Mouse (Mus musculus): ENCODE data around the gene Hipk2. TPM values are rescaled to one million over a fixed set of nuclear protein-coding genes. Genes with fewer than 3 reads are reported as not detected.

Hipk2 gene
- polyA plus RNA-seq, 1 experiment from 2014 or later = 25.8 TPM

DNA sequence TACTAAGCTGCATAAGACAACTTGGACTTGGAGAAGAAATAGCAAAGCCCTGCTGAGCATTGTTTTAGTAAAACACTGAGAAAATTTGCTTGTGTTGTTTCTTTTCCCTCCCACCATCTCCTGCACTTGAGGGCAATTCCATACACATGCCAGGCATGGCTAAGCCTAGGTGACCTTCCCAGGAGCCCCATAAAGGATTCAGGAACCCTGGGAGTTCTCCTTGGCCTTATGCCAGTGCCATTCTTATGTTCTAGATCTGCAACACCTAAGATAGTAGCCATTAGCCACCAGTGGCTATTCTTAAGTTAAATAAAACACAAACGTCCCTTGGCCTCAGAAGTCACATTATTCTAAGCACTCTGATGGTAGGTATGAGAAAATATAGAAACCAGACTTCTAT, 28.5 kb downstream of the Hipk2 start:
- Histone ChIP-seq H3K9ac (ENCODE audit: low read length) (no peak overlapping the region), H3K9me3 (ENCODE audit: control insufficient read depth, low read length) (no peaks in the 10 kb centered on the region), H3K27me3 (ENCODE audit: control insufficient read depth, insufficient read depth, low read length) (no peaks in the 10 kb centered on the region), H3K36me3 (ENCODE audit: control insufficient read depth, insufficient read depth, low read length) (no peaks in the 10 kb centered on the region), H3K4me3 (ENCODE audit: low read depth, low read length) (no peak overlapping the region), H3K4me1 (ENCODE audit: control insufficient read depth, insufficient read depth, low read length) (peaks cover 14% of the 10 kb centered on the region), H3K4me2 (no peak overlapping the region), H3K27ac (ENCODE audit: low read depth, low read length) (no peak overlapping the region)
- DNase-seq (ENCODE audit: low spot score, missing footprints) (no peak), ATAC-seq (ENCODE audit: low FRiP score) (no peak)
- 84% methylated on average over 1 of the region's 1 CpGs for WGBS

DNA sequence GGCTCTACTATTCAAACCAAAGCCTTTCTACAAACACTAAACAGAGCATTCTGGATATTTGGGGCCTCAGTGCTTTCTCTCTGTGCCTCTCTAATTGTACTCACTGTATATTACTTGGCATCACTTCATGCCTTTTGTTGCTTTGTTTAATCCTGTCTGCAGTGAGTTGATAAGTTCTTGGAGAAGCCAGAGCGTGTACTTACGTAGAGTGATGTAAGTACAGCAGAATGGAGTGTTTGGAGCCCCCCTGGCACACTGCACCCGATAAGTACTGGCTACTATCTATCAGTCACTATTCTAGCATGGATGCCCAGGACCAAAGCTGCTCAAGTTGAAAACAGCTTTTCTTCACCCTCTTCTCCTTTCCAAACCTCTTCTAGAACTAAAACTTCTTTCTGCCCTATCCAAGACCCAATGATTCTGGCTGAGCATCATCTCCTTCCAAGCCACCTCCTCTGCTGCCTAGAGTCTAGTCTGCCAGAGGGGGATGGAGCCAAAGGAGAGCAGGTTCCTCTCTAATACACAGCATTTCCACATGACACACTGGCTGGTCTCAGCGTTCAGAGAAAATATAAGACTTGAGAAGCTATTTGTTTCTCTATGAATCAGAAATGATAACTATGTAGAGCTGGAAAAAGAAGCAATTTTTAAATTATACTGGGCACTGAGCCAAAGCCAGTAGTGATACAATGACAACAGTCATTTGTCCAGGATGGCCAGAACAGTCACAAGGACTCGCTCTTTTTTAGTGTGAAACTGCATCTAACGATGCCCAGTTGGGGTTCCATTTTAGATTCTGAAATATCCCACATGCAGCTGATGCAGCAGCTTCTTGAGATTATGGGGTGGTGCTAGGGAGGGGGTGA, 29.4 kb downstream of the Hipk2 start:
- Histone ChIP-seq H3K27me3 (ENCODE audit: control insufficient read depth, insufficient read depth, low read length) (no peaks in the 10 kb centered on the region), H3K4me2 (no peak overlapping the region), H3K9me3 (ENCODE audit: control insufficient read depth, low read length) (no peaks in the 10 kb centered on the region), H3K36me3 (ENCODE audit: control insufficient read depth, insufficient read depth, low read length) (no peaks in the 10 kb centered on the region), H3K9ac (ENCODE audit: low read length) (no peak overlapping the region), H3K4me3 (ENCODE audit: low read depth, low read length) (no peak overlapping the region), H3K4me1 (ENCODE audit: control insufficient read depth, insufficient read depth, low read length) (peaks cover 14% of the 10 kb centered on the region), H3K27ac (ENCODE audit: low read depth, low read length) (no peak overlapping the region)
- no peak for DNase-seq (ENCODE audit: low spot score, missing footprints)
- WGBS = 87% methylated on average over 6 of the region's 6 CpGs
- no peak for ATAC-seq (ENCODE audit: low FRiP score)

DNA sequence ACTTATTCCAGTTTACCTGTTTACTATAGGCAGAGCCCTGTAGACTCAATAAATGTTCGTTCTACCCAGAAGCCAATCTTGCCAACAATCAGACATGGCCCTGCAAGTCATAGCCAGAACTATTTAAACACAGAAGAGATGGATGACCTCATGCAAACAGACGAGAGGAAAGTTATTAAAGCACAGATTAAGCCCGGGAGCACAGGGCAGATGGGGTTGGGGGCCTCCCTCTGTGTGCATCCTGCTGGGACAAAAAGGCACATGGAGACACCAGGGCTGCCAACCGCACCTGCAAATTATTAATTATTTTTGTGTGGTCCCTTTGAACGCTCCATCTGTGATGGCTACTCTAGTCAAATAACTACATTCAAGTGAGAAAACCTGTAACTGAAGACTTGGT, 30.1 kb downstream of the Hipk2 start:
- Histone ChIP-seq H3K4me1 (ENCODE audit: control insufficient read depth, insufficient read depth, low read length) (peaks cover 14% of the 10 kb centered on the region), H3K36me3 (ENCODE audit: control insufficient read depth, insufficient read depth, low read length) (no peaks in the 10 kb centered on the region), H3K27ac (ENCODE audit: low read depth, low read length) (no peak overlapping the region), H3K9ac (ENCODE audit: low read length) (no peak overlapping the region), H3K4me2 (no peak overlapping the region), H3K4me3 (ENCODE audit: low read depth, low read length) (no peak overlapping the region), H3K27me3 (ENCODE audit: control insufficient read depth, insufficient read depth, low read length) (no peaks in the 10 kb centered on the region), H3K9me3 (ENCODE audit: control insufficient read depth, low read length) (no peaks in the 10 kb centered on the region)
- WGBS = 73% methylated on average over 5 of the region's 5 CpGs
- no peak for ATAC-seq (ENCODE audit: low FRiP score)
- no peak for DNase-seq (ENCODE audit: low spot score, missing footprints)

DNA sequence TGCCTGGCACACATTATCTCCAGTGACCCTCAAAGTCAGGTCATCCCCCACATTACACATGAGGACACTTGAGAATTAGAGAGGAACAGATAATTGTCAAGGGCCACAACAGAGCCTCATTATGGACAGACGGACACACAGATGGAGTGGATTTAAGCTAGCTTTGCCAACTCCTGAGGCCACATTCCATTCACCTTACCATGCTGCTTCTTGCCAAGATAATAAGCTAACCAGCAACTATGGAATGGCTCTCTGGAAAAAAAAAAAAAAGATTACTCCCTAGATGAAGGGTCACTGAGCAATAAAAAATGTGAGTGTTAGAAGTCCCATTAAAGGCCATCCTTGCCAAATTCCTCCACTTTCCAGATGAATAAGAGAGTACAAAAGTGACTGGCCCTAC, 30.8 kb downstream of the Hipk2 start:
- Histone ChIP-seq H3K9ac (ENCODE audit: low read length) (no peak overlapping the region), H3K36me3 (ENCODE audit: control insufficient read depth, insufficient read depth, low read length) (no peaks in the 10 kb centered on the region), H3K4me2 (no peak overlapping the region), H3K4me3 (ENCODE audit: low read depth, low read length) (no peak overlapping the region), H3K27ac (ENCODE audit: low read depth, low read length) (no peak overlapping the region), H3K27me3 (ENCODE audit: control insufficient read depth, insufficient read depth, low read length) (no peaks in the 10 kb centered on the region), H3K9me3 (ENCODE audit: control insufficient read depth, low read length) (no peaks in the 10 kb centered on the region), H3K4me1 (ENCODE audit: control insufficient read depth, insufficient read depth, low read length) (peaks cover 14% of the 10 kb centered on the region)
- ATAC-seq (ENCODE audit: low FRiP score) = no peak
- DNase-seq (ENCODE audit: low spot score, missing footprints) = no peak
- 70% methylated on average over 1 of the region's 1 CpGs for WGBS

DNA sequence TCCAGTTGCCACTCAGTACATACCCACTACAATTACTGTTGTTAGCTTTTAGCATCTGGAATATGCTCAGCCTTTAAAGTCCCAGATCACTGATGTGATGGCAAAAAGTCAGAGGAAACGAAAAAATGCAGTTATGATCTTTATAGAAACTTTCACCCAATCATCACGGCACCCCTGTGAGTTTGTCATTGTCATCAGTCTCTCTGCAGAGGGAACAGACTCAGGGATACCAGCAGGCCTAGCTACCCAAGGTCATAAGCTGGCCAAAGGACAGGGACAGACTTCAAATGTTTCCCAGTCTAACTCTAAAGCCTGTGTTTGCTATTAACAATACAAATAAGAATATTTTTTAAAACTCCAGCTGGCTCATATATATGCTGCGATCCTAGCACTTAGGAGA, 34.4 kb downstream of the Hipk2 start:
- Histone ChIP-seq H3K4me3 (ENCODE audit: low read depth, low read length) (no peak overlapping the region), H3K27me3 (ENCODE audit: control insufficient read depth, insufficient read depth, low read length) (no peaks in the 10 kb centered on the region), H3K9ac (ENCODE audit: low read length) (no peak overlapping the region), H3K9me3 (ENCODE audit: control insufficient read depth, low read length) (no peaks in the 10 kb centered on the region), H3K27ac (ENCODE audit: low read depth, low read length) (no peak overlapping the region), H3K4me2 (no peak overlapping the region), H3K36me3 (ENCODE audit: control insufficient read depth, insufficient read depth, low read length) (no peaks in the 10 kb centered on the region), H3K4me1 (ENCODE audit: control insufficient read depth, insufficient read depth, low read length) (no peaks in the 10 kb centered on the region)
- 93% methylated on average over 3 of the region's 3 CpGs for WGBS
- DNase-seq (ENCODE audit: low spot score, missing footprints) (no peak), ATAC-seq (ENCODE audit: low FRiP score) (no peak)

DNA sequence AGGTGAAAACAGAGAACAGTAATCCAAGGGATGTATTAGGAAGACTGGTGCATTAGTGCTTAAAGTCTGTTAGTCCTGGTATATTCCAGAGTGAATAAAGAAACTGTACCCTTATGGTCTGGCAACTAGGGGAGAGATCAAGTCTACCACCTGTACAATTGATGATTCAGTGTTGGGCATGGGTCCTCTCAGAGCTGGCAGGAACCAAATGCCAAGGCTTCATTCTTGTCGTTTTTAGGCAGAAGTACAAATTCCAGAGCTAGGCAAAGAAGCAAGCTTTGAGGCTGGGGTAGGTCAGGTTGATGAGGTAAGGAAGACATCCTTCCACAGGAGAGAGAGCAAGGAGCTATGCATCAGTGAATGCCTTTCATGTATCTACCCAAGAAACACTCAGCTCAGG, 35.2 kb downstream of the Hipk2 start:
- H3K4me2 ChIP-seq = no peak overlapping the region
- WGBS = 83% methylated on average over 1 of the region's 1 CpGs
- ATAC-seq (ENCODE audit: low FRiP score) = no peak
- H3K9me3 ChIP-seq (ENCODE audit: control insufficient read depth, low read length) = no peaks in the 10 kb centered on the region
- no peaks in the 10 kb centered on the region for H3K36me3 ChIP-seq (ENCODE audit: control insufficient read depth, insufficient read depth, low read length)
- no peak overlapping the region for H3K27ac ChIP-seq (ENCODE audit: low read depth, low read length)
- H3K9ac ChIP-seq (ENCODE audit: low read length) = no peak overlapping the region
- no peaks in the 10 kb centered on the region for H3K4me1 ChIP-seq (ENCODE audit: control insufficient read depth, insufficient read depth, low read length)
- H3K4me3 ChIP-seq (ENCODE audit: low read depth, low read length) = no peak overlapping the region
- H3K27me3 ChIP-seq (ENCODE audit: control insufficient read depth, insufficient read depth, low read length) = no peaks in the 10 kb centered on the region
- peak; percentile 53 for DNase-seq (ENCODE audit: low spot score, missing footprints)

DNA sequence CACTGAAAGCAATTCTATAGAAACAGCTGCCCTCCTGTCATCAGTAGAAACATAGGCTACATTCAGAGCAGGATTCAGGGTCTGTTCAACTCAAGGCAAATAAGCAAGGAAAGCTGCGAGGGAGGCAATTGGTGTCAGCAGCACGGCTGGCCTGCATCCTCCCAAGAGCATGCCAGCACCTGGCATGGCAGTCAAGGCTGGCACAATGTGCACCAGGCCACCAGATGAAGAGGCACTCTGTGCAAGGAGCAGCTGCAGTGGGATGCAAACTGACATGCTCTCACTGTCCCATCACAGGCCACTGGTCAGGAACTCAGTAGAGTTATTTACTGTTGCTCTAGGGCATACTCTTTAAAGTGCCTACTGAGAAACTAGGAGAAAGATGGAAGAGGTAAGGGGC, 35.6 kb downstream of the Hipk2 start:
- Histone ChIP-seq H3K36me3 (ENCODE audit: control insufficient read depth, insufficient read depth, low read length) (no peaks in the 10 kb centered on the region), H3K9me3 (ENCODE audit: control insufficient read depth, low read length) (no peaks in the 10 kb centered on the region), H3K27me3 (ENCODE audit: control insufficient read depth, insufficient read depth, low read length) (no peaks in the 10 kb centered on the region), H3K27ac (ENCODE audit: low read depth, low read length) (no peak overlapping the region), H3K4me2 (no peak overlapping the region), H3K9ac (ENCODE audit: low read length) (no peak overlapping the region), H3K4me3 (ENCODE audit: low read depth, low read length) (no peak overlapping the region), H3K4me1 (ENCODE audit: control insufficient read depth, insufficient read depth, low read length) (no peaks in the 10 kb centered on the region)
- DNase-seq (ENCODE audit: low spot score, missing footprints) = no peak
- ATAC-seq (ENCODE audit: low FRiP score) = no peak
- WGBS = 91% methylated on average over 2 of the region's 2 CpGs

DNA sequence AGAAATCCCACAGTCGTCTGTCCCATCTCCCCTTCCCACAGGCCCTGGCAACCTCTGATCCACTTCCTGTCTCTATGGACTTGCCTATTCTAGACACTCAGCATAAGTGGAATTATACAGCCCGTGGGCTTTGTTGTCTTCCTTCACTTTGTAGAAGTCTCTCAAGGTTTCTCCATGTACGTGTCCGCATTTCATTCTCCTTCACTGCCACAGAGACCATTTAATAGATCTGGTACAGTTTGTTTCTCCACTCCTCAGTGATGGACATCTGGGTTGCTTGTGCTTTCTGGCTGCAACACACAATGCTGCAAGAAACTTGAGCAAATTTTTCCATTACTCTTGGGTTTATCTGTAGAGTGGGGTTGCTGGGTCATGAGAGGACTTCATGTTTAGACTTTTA, 36.1 kb downstream of the Hipk2 start:
- H3K27me3 ChIP-seq (ENCODE audit: control insufficient read depth, insufficient read depth, low read length) = no peaks in the 10 kb centered on the region
- H3K4me2 ChIP-seq = no peak overlapping the region
- 74% methylated on average over 4 of the region's 4 CpGs for WGBS
- ATAC-seq (ENCODE audit: low FRiP score) = no peak
- DNase-seq (ENCODE audit: low spot score, missing footprints) = no peak
- no peak overlapping the region for H3K27ac ChIP-seq (ENCODE audit: low read depth, low read length)
- H3K9ac ChIP-seq (ENCODE audit: low read length) = no peak overlapping the region
- no peak overlapping the region for H3K4me3 ChIP-seq (ENCODE audit: low read depth, low read length)
- H3K4me1 ChIP-seq (ENCODE audit: control insufficient read depth, insufficient read depth, low read length) = no peaks in the 10 kb centered on the region
- H3K36me3 ChIP-seq (ENCODE audit: control insufficient read depth, insufficient read depth, low read length) = no peaks in the 10 kb centered on the region
- H3K9me3 ChIP-seq (ENCODE audit: control insufficient read depth, low read length) = no peaks in the 10 kb centered on the region

DNA sequence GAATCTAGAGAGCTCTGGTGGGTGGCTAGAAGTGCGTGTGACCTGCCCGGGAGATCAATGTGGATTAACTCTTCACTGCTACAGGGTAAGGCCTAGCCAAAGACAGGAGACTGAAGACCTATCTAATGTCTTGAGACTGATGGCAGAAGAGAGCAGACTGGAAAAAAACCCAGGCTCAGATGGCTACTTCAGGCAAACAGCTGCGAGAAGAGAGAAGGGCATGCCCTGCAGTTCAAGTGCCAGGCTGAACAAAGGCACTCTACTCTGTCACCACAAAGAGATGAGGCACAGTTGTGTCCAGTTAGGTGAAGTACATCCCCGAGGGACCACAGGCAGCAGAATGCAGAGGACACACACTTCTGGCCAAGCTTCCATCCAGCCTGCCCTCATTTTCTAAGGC, 37.9 kb downstream of the Hipk2 start:
- Histone ChIP-seq H3K4me2 (no peak overlapping the region), H3K4me3 (ENCODE audit: low read depth, low read length) (no peak overlapping the region), H3K9me3 (ENCODE audit: control insufficient read depth, low read length) (no peaks in the 10 kb centered on the region), H3K27me3 (ENCODE audit: control insufficient read depth, insufficient read depth, low read length) (no peaks in the 10 kb centered on the region), H3K27ac (ENCODE audit: low read depth, low read length) (0 out of 2 replicates have a peak overlapping the region, but pooled peaks have one; percentile 1), H3K36me3 (ENCODE audit: control insufficient read depth, insufficient read depth, low read length) (no peaks in the 10 kb centered on the region), H3K9ac (ENCODE audit: low read length) (no peak overlapping the region), H3K4me1 (ENCODE audit: control insufficient read depth, insufficient read depth, low read length) (no peaks in the 10 kb centered on the region)
- ATAC-seq (ENCODE audit: low FRiP score) (no peak), DNase-seq (ENCODE audit: low spot score, missing footprints) (no peak)
- WGBS = 82% methylated on average over 4 of the region's 4 CpGs
